14 mouse cellular contexts compared by ENCODE assay signal in genomic region chr4:99661956-99662355, GRCm38 (mm10). TPM values are rescaled to one million over a fixed set of nuclear protein-coding genes. Genes with fewer than 3 reads are reported as not detected.
"Had no signal": no experiment of that assay in that cellular context is flagged by ENCODE, and none has a peak within 500 bp of the region (broad histone marks: within the 10 kb centered on the region; RNA-seq: fewer than 3 reads in every experiment).

No protein-coding gene starts in this region.

- H3K9me3 ChIP-seq: limb, embryonic 13.5 days; midbrain, embryonic 13.5 days had no signal

- H3K9ac ChIP-seq: limb, embryonic 13.5 days; liver, embryonic 14.5 days; midbrain, embryonic 13.5 days had no signal

- H3K4me3 ChIP-seq: midbrain, embryonic 13.5 days had no signal

- H3K27ac ChIP-seq: limb, embryonic 13.5 days; liver, embryonic 14.5 days; midbrain, embryonic 13.5 days; stomach, postnatal 0 days had no signal

- H3K4me2 ChIP-seq: midbrain, embryonic 13.5 days had no signal

- ATAC-seq: intestine, postnatal 0 days; midbrain, embryonic 13.5 days had no signal

- DNase-seq: kidney, adult 8-10 months; kidney, postnatal 25 days; lung, adult 18-20 months; thymus, adult 2 months; thymus, postnatal 25 days had no signal

- H3K36me3 ChIP-seq: limb, embryonic 13.5 days; midbrain, embryonic 13.5 days had no signal

RNA-seq across cellular contexts. Expression of gene Foxd3, which starts 5.9 kb away (rescaled TPM):
- total RNA-seq: layer of hippocampus, postnatal 25 days; left cerebral cortex, postnatal 25 days; liver, adult 2 months; megakaryocyte-erythroid progenitor cell, adult 5-6 weeks had no signal
- polyA plus RNA-seq: liver, adult 2 months; midbrain, embryonic 13.5 days had no signal
